Mouse (Mus musculus): ENCODE measurements at regions not wholly inside any gene's neighbourhood (a gene's known extent, or its start where the extent isn't known, plus 50 kb on each side); places are given as distances from the start of the nearest gene placed in this dataset.
A peak's percentile ranks its signal among the peaks of the same experiment; 100 is the strongest.

- DNase-seq: peak; percentile 16
Measured at GRCm38 (mm10) chr2:43005686-43006085, 352.3 kb upstream of the Lrp1b start.

- no peak for DNase-seq
Measured at GRCm38 (mm10) chr2:42991046-42991445, 337.6 kb upstream of the Lrp1b start.

- no peak for DNase-seq
Measured at GRCm38 (mm10) chr2:42968741-42969140, 315.3 kb upstream of the Lrp1b start.
